Mouse (Mus musculus): Measurements from ENCODE around the gene Ndufb6.
A peak's percentile ranks its signal among the peaks of the same experiment; 100 is the strongest.
"Not testable (repeated sequence)": the region's sequence is repeated elsewhere in the genome, so short reads cannot be mapped to it uniquely, and the experiment has no call there.

Gene Ndufb6

GRCm38 (mm10) chr4:40279276-40279900 is at the start of gene Ndufb6:
Gene Ndufb6, minus strand, starts transcription at chr4:40279421.
- peak; percentile 95 for DNase-seq (ENCODE audit: low read depth, low spot score)

GRCm38 (mm10) chr4:40327161-40327560 is 47.9 kb upstream of the Ndufb6 start:
- no peak for DNase-seq (ENCODE audit: low read depth, low spot score)

- no peak for DNase-seq (ENCODE audit: low read depth, low spot score)
Measured at GRCm38 (mm10) chr4:40324620-40325019, 45.4 kb upstream of the Ndufb6 start.

GRCm38 (mm10) chr4:40317404-40317803 is 38.2 kb upstream of the Ndufb6 start:
- DNase-seq (ENCODE audit: low read depth, low spot score): no peak

- no peak for DNase-seq (ENCODE audit: low read depth, low spot score)
Measured at GRCm38 (mm10) chr4:40313026-40313425, 33.8 kb upstream of the Ndufb6 start.

- DNase-seq (ENCODE audit: low read depth, low spot score): no peak
Measured at GRCm38 (mm10) chr4:40312213-40312612, 33.0 kb upstream of the Ndufb6 start.

- no peak for DNase-seq (ENCODE audit: low read depth, low spot score)
Measured at GRCm38 (mm10) chr4:40310796-40311383, 31.7 kb upstream of the Ndufb6 start.

- DNase-seq (ENCODE audit: low read depth, low spot score): no peak
Measured at GRCm38 (mm10) chr4:40309682-40310081, 30.5 kb upstream of the Ndufb6 start.

- no peak for DNase-seq (ENCODE audit: low read depth, low spot score)
Measured at GRCm38 (mm10) chr4:40302445-40303125, 23.4 kb upstream of the Ndufb6 start.

GRCm38 (mm10) chr4:40301076-40301789 is 22.0 kb upstream of the Ndufb6 start:
- peak; percentile 63 for DNase-seq (ENCODE audit: low read depth, low spot score)

- DNase-seq (ENCODE audit: low read depth, low spot score): no peak
Measured at GRCm38 (mm10) chr4:40299169-40299568, 19.9 kb upstream of the Ndufb6 start.

GRCm38 (mm10) chr4:40291511-40291910 is 12.3 kb upstream of the Ndufb6 start:
- not testable (repeated sequence) for DNase-seq (ENCODE audit: low read depth, low spot score)

- no peak for DNase-seq (ENCODE audit: low read depth, low spot score)
Measured at GRCm38 (mm10) chr4:40289046-40289445, 9.8 kb upstream of the Ndufb6 start.

- DNase-seq (ENCODE audit: low read depth, low spot score): no peak
Measured at GRCm38 (mm10) chr4:40287415-40287814, 8.2 kb upstream of the Ndufb6 start.

- peak; percentile 72 for DNase-seq (ENCODE audit: low read depth, low spot score)
Measured at GRCm38 (mm10) chr4:40285582-40285981, 6.4 kb upstream of the Ndufb6 start.

- DNase-seq (ENCODE audit: low read depth, low spot score): no peak
Measured at GRCm38 (mm10) chr4:40278880-40279275, 343 bp downstream of the Ndufb6 start.

GRCm38 (mm10) chr4:40269430-40270032 is 9.7 kb downstream of the Ndufb6 start, which contains the start of the genes Smim27 and Topors:
Gene Smim27, plus strand, starts transcription at chr4:40269579.
Gene Topors, minus strand, starts transcription at chr4:40269850.
- DNase-seq (ENCODE audit: low read depth, low spot score): peak; percentile 96

- no peak for DNase-seq (ENCODE audit: low read depth, low spot score)
Measured at GRCm38 (mm10) chr4:40268835-40269234, 10.4 kb downstream of the Ndufb6 start.

- peak; percentile 91 for DNase-seq (ENCODE audit: low read depth, low spot score)
Measured at GRCm38 (mm10) chr4:40268204-40268813, 10.9 kb downstream of the Ndufb6 start.

GRCm38 (mm10) chr4:40267681-40268080 is 11.5 kb downstream of the Ndufb6 start:
- no peak for DNase-seq (ENCODE audit: low read depth, low spot score)

GRCm38 (mm10) chr4:40264321-40264720 is 14.9 kb downstream of the Ndufb6 start:
- DNase-seq (ENCODE audit: low read depth, low spot score): no peak
